Comparison of ENCODE assay signal across 16 mouse cellular contexts in the genomic region with DNA sequence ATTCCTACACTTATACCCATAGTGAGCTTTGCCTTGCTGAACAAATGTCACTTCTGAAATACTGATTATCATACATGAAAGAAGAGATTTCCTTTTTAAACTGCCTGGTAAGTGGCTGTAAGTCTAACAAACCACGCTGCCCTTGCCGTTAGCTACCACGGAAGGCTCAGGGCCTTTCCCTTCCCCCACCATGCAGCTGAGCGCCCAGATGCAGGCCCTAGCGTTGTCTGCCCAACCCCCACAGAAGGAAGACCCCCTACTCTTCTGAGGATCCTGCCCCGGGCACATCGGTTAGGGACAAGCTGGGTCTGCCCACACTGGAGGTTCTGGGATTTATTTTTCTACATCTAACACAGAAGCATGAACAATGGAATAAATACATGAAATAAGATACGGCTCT.
DNase-seq lines count a peak whose midpoint lies in the region; ATAC-seq lines count a peak whose summit lies in the region.
"Had no signal": no experiment of that assay in that cellular context is flagged by ENCODE, and none has a peak within 500 bp of the region (broad histone marks: within the 10 kb centered on the region; RNA-seq: fewer than 3 reads in every experiment).

No protein-coding gene starts in this region.

- H3K4me2 ChIP-seq in heart, embryonic 12.5 days: no peak overlapping the region
- H3K4me2 ChIP-seq in hindbrain, embryonic 13.5 days: no peak overlapping the region
- no peak overlapping the region for H3K4me2 ChIP-seq in midbrain, embryonic 15.5 days
- H3K4me2 ChIP-seq: lung, embryonic 15.5 days had no signal

- no peak overlapping the region for H3K4me3 ChIP-seq in heart, embryonic 12.5 days
- H3K4me3 ChIP-seq in hindbrain, embryonic 13.5 days: no peak overlapping the region
- H3K4me3 ChIP-seq in midbrain, embryonic 15.5 days: no peak overlapping the region
- H3K4me3 ChIP-seq: lung, embryonic 15.5 days had no signal

- WGBS in heart, embryonic 12.5 days: 24% methylated on average over 8 of the region's 8 CpGs
- 22% methylated on average over 8 of the region's 8 CpGs for WGBS in hindbrain, embryonic 13.5 days
- 20% methylated on average over 8 of the region's 8 CpGs for WGBS in midbrain, embryonic 15.5 days

- peaks cover 30% of the 10 kb centered on the region for H3K36me3 ChIP-seq in heart, embryonic 12.5 days
- H3K36me3 ChIP-seq in hindbrain, embryonic 13.5 days: peaks cover 28% of the 10 kb centered on the region
- H3K36me3 ChIP-seq in midbrain, embryonic 15.5 days (replicated peaks): peaks cover 13% of the 10 kb centered on the region

- no peaks in the 10 kb centered on the region for H3K27me3 ChIP-seq in heart, embryonic 12.5 days (replicated peaks)
- no peaks in the 10 kb centered on the region for H3K27me3 ChIP-seq in hindbrain, embryonic 13.5 days
- no peaks in the 10 kb centered on the region for H3K27me3 ChIP-seq in midbrain, embryonic 15.5 days (replicated peaks)
- H3K27me3 ChIP-seq: lung, embryonic 15.5 days had no signal

- no peak overlapping the region for H3K9ac ChIP-seq in heart, embryonic 12.5 days
- H3K9ac ChIP-seq in hindbrain, embryonic 13.5 days: no peak overlapping the region
- H3K9ac ChIP-seq in midbrain, embryonic 15.5 days: no peak overlapping the region; the same call in 1 of the 2 replicates
- H3K9ac ChIP-seq: lung, embryonic 15.5 days had no signal

- peak; percentile 63 for DNase-seq in heart, adult 11 months
- peak; percentile 60 for DNase-seq in embryo, embryonic 10.5 days (ENCODE audit: low spot score)
- no peak for DNase-seq in left cerebral cortex, adult 18-20 months (ENCODE audit: low spot score in 2 of 2)
- DNase-seq in urinary bladder, adult 18-20 months (ENCODE audit: low spot score in 2 of 2): no peak
- DNase-seq in kidney, postnatal 4 days: no peak
- DNase-seq: adrenal gland, adult 2 months; B cell, adult 2 months; cerebellum, adult 2 months; kidney, postnatal 10 days; right cerebral cortex, postnatal 14 days; thymus, adult 18-20 months had no signal

- H3K27ac ChIP-seq in heart, embryonic 12.5 days (ENCODE audit: poor library complexity, severe bottlenecking): no peak overlapping the region
- H3K27ac ChIP-seq in hindbrain, embryonic 13.5 days: peak overlapping the region; percentile 61
- H3K27ac ChIP-seq in midbrain, embryonic 15.5 days: peak overlapping the region; percentile 45; the same call in 1 of the 2 replicates
- H3K27ac ChIP-seq: lung, embryonic 15.5 days had no signal

- no peaks in the 10 kb centered on the region for H3K9me3 ChIP-seq in heart, embryonic 12.5 days (replicated peaks)
- no peaks in the 10 kb centered on the region for H3K9me3 ChIP-seq in hindbrain, embryonic 13.5 days
- no peaks in the 10 kb centered on the region for H3K9me3 ChIP-seq in midbrain, embryonic 15.5 days
- H3K9me3 ChIP-seq: lung, embryonic 15.5 days had no signal

- H3K4me1 ChIP-seq in heart, embryonic 12.5 days (replicated peaks): peaks cover 5% of the 10 kb centered on the region
- H3K4me1 ChIP-seq in hindbrain, embryonic 13.5 days (replicated peaks): peaks cover 12% of the 10 kb centered on the region
- peaks cover 8% of the 10 kb centered on the region for H3K4me1 ChIP-seq in midbrain, embryonic 15.5 days
- H3K4me1 ChIP-seq: lung, embryonic 15.5 days had no signal

- ATAC-seq in heart, embryonic 12.5 days (ENCODE audit: insufficient number of reproducible peaks, low FRiP score): no peak
- ATAC-seq in hindbrain, embryonic 13.5 days (ENCODE audit: low FRiP score): no peak
- no peak for ATAC-seq in midbrain, embryonic 15.5 days (replicated peaks)
- ATAC-seq: intestine, embryonic 16.5 days had no signal

Comparison
In these comparisons a context has a peak if more than half of its experiments do, and no peak if none do; other contexts are left out.
1. DNase-seq: peak in heart, adult 11 months (single experiment) and embryo, embryonic 10.5 days (single experiment); none in left cerebral cortex, adult 18-20 months (0 of 2), urinary bladder, adult 18-20 months (0 of 2) and kidney, postnatal 4 days (0 of 2).